Mouse (Mus musculus) embryonic fibroblast, embryonic 13.5 days (primary cell): ENCODE data around the gene Tank.

Source experiments
- CTCF ChIP-seq: IDR thresholded peaks from 2 replicates; pipeline ENCODE4 v1.5.1; 2011; ENCODE audit warnings: mild to moderate bottlenecking, control low read depth, low read length, moderate library complexity, borderline replicate concordance; ENCODE audit not compliant: insufficient read depth
- POLR2A ChIP-seq: IDR thresholded peaks from 2 replicates; pipeline ENCODE4 v1.6.1; 2011; ENCODE audit warnings: low read depth, mild to moderate bottlenecking, control low read depth, low read length, moderate library complexity

DNA sequence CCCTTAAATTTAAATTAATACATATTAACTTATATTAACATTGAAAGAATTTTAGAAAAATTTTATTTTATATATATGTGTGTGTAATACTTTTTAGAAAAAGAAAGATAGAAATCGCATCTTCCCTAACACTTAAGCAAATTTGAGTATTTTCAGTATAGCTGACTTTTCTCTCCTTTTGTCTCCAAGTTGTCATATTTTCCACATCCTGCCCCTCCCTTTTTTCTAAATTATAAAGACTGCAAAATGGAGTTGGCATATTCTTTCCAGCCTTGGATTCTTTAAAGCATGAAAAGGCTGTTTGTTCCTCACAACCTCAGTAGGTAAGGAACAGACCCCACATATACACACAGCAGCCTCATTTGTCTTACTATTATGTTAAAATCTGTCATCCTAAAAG lies 56.7 kb downstream of the Tank start:
- TF ChIP-seq CTCF = no peak
- TF ChIP-seq POLR2A = no peak
